In the genomic region with DNA sequence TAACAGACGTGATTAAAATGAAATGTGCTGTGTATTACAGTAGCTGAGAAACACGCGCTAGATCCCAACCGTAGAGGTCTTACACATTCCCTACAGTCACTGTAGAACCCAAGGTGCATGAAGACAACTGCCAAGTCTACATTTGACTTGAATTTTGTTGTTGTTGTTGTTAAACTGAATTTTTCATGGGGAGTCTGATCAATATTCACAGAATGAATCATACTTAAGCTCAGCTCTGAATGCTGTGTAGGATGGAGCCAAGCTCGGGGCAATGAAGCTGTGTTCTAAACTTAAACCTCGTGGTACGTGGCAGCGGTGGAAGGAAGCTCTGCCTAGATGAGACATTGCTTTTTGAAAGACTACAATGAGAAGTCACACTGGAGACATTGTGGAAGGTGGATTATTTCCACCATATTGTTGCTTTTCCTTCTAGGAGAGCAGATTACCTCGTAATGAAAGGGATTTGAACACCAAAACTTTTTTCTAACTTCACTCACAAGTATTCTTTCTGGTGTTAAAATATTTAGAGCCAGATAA, we compare ENCODE assay signal across 2 mouse cellular contexts.
TF ChIP-seq lines count a peak whose summit lies in the region.

No protein-coding gene starts in this region.

TF ChIP-seq in CH12.LX, 34 proteins besides CTCF, POLR2A, EP300 and RAD21:
- 0 out of 2 replicates have a peak, but pooled peaks have one; percentile 56 for TF ChIP-seq SIN3A (IDR thresholded peaks at IDR 0.05; ENCODE audit: low read length)
- TF ChIP-seq BHLHE40 (IDR thresholded peaks at IDR 0.05; ENCODE audit: low read depth, low read length), result no peak
- no peak for TF ChIP-seq PAX5 (IDR thresholded peaks at IDR 0.05; ENCODE audit: low read length)
- TF ChIP-seq MYC (IDR thresholded peaks at IDR 0.05; ENCODE audit: low read depth, low read length), result 0 out of 2 replicates have a peak, but pooled peaks have one; percentile 39
- no peak for TF ChIP-seq ZNF384 (IDR thresholded peaks at IDR 0.05; ENCODE audit: low read depth, low read length)
- TF ChIP-seq MAX (IDR thresholded peaks at IDR 0.05; ENCODE audit: low read length), result peak; percentile 45; the same call in 1 of the 2 replicates
- TF ChIP-seq IRF4 (IDR thresholded peaks at IDR 0.05; ENCODE audit: low read depth, low read length), result no peak
- no peak for TF ChIP-seq RCOR1 (conservative IDR thresholded peaks at IDR 0.05; ENCODE audit: low read depth, low read length)
- TF ChIP-seq MEF2A (IDR thresholded peaks at IDR 0.05; ENCODE audit: borderline replicate concordance, low read depth, low read length), result no peak
- peak; percentile 50; the same call in 1 of the 2 replicates for TF ChIP-seq MXI1 (IDR thresholded peaks at IDR 0.05; ENCODE audit: low read depth, low read length)
- TF ChIP-seq ZC3H11A (IDR thresholded peaks at IDR 0.05; ENCODE audit: low read depth, low read length), result no peak
- TF ChIP-seq ZMIZ1 (IDR thresholded peaks at IDR 0.05; ENCODE audit: low read depth, low read length), result no peak
- no peak for TF ChIP-seq SMC3 (IDR thresholded peaks at IDR 0.05; ENCODE audit: low read depth, low read length)

TF ChIP-seq in MEL, 35 proteins besides CTCF, POLR2A, EP300 and RAD21:
- TF ChIP-seq ETS1 (IDR thresholded peaks at IDR 0.05; ENCODE audit: low read depth, low read length), result no peak
- TF ChIP-seq POLR2AphosphoS5 (IDR thresholded peaks at IDR 0.05; ENCODE audit: borderline replicate concordance, low read depth, low read length), result no peak
- 0 out of 2 replicates have a peak, but pooled peaks have one; percentile 38 for TF ChIP-seq TBP (IDR thresholded peaks at IDR 0.05; ENCODE audit: low read depth, low read length)
- no peak for TF ChIP-seq RCOR1 (IDR thresholded peaks at IDR 0.05; ENCODE audit: low read depth, low read length)
